Mouse (Mus musculus): Measurements from ENCODE around the gene Ttll11. TPM values are rescaled to one million over a fixed set of nuclear protein-coding genes. Genes with fewer than 3 reads are reported as not detected.

Ttll11 gene
- total RNA-seq, 4 experiments from 2014 or later: 37.3 to 54.3 (median 41.6) TPM

DNA sequence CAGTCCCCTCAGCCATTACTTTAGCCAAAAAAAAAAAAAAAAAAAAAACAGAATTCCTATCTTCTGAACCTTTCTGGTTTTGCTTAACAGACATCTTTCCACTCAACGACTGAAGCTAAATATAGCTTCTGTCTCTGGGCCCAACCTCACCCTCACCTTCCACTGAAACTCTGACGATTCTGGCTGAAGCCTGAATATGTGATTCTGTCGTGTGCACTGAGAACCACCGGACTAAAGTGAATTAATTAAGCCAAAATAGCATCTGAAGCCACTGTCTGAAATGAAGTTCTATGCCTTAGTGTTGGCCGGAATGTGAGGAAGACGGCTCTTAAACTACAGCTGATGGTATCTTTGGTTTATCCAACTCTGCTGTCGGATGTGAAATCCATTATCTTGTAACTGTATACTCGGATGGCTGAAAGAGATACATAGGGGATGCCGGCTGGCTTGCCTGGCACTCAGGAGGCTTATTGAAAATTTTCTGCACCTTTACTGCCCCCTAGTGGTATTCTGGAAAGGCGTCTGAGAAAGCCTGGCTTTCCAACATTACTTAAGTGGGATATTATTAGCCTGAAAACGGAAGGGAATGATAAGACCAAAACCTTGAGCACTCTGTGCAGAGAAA, 73.4 kb downstream of the Ttll11 start:
- peak in 1 of 2 experiments; percentile 47 for DNase-seq (ENCODE audit: low spot score in 2 of 2)

DNA sequence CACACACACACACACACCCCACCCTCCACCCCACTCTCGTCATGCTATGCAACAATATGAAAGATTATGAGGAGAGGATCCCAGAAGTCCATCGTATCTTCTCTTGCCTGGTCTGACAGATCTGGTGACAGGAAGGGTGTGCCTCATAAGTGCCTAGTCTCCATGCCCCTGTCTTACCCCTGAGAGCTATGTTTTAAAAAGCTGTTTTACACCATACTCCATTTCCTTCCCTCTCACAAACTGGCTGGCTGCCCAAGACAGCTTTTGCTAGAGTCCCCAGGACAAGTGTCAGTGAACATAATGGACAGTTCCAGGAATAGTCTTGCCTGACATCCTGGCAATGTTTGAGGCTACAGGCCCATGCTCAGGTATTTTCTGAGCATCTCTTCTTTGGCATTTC, 78.9 kb downstream of the Ttll11 start:
- DNase-seq (ENCODE audit: low spot score in 2 of 2): no peak

DNA sequence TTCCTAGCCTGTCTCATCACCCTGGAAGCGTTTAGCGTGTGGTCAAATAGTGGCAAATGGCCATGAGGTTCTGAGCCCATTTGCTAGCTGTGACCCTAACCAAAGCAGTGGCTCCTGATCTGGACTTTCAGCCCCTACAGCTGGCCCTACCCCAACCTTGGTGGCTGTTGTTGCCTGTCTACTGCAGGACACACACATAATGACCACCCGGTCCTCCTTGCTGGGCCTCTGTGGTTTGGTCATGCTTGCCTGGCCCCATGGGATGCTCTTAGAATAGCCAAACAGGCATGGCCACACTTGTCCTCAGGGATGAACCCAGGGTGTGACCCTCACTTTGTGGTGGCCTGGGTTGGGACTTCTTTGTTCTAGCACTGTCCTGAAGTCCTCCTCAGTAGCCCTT, 80.0 kb downstream of the Ttll11 start:
- DNase-seq (ENCODE audit: low spot score in 2 of 2): no peak

DNA sequence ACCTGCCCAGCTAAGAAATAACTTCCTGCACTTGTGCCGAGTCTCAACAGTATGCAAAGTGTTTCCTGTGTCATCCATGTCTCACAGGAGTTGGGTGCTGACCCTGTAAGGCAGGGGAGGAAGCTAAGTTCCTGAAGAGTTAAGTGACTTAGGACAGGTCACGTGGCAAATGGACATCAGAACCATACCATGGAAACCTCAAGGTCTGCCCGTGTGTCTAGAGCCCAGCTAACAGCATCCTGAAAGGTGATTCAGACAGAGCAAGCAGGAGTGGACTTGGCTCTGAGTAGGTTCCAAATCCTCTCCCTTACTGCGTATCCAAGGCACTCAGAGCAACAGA, 80.6 kb downstream of the Ttll11 start:
- DNase-seq (ENCODE audit: low spot score in 2 of 2): no peak

DNA sequence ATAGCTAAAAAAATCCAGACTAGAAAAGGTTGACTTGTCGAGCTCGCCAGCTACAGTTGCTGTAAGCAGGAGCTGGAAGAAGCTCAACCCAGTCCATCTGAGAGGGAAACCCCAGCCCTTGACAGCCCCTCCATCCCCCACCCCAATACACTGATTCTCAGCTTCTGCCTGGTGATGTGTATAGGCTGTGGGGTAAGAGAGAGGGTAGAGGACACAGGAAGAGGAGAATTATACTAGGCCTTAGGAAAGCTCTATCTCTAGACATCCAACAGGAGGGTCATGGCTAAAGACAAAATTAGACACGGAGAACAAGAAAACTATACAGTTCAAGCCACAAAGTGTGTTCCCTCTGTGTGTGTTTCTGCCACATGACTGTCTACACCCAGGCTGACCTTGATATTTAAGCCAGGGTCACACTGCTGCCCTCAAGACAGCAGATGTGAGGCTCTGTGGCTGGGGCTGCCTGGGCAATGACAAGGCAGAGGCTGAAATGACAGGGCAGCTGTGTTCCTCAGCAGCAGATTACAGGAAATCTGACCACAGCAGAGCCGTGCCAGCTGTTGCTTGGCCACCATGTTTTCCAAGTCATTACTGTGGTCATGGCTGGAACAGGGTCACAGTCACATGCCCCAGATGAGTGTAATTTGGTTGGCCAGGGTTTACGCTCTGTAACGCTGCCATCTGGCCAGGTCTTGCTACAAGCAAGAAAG, 81.1 kb downstream of the Ttll11 start:
- no peak for DNase-seq (ENCODE audit: low spot score in 2 of 2)

DNA sequence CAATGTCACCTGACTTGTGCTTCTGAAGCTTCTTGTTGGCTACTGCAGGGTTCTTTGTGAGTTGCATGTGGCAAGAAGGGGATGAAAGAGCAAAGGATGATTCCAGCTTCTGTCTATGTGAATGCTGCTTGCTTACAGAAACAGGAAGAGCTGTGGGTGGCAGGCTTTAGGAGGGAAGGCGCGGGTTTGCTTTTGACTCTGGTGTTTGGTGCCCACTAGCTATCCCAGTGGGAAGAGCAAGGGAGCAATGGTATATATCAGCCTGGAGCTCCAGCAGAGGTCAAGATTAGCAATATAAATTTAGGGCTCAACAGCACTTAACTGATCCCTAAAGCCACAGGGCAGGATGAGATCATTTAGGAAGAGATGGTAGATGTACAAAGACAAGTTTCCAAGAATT, 82.6 kb downstream of the Ttll11 start:
- no peak for DNase-seq (ENCODE audit: low spot score in 2 of 2)

DNA sequence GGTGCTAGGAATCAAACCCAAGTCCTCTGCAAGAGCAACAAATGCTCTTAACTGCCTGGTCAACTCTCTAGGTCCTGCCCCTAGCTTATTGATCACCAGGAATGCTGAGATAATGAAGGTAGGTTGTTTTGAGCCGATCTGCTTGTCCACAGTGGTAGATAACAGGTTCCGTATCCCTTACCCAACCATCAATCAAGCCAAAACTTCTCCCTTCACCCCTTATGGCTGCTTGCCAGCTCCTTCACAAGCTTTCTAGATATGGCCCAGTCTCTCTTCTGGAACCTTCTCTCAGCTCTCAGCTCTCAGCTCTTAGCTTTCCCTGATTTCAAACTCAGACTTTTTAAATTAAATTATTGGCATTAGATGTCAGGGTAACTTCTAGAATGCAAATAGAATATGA, 85.2 kb downstream of the Ttll11 start:
- DNase-seq (ENCODE audit: low spot score in 2 of 2): no peak

DNA sequence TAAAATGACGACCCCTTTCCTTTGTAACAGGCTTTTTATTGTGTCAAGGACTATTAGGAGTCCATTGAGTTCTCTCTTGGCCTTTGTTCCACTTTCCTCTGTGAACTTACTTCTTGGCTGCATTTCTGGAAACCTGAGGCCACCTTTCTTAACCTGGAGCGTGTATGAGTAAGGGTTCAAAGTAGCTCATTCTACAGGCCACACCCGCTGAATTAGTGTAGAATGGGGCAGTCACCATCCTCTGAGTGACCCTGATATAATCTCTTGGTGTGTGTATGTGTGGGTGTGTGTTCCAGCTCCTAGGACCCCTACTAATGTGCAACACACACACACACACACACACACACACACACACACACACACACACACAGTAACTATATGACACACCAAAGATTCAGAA, 89.1 kb downstream of the Ttll11 start:
- no peak for DNase-seq (ENCODE audit: low spot score in 2 of 2)

DNA sequence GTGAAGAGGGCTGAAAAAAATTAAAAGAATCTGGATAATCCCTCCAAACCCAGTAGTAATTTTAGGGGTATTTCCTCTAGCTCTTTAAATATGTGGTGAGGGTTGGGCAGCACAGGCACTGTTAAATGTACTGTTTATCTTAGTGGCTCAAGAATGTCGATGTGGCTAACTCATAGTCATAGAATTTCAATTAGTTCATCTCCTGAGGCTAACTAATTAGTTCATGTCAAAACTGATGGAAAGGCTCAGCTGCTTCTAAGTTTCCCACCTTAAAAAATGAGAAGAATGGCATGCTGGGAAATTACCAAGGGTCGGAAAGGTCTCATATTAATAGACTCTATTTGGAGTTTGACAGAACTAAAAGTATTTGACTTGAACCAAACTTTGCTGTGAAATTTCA, 89.9 kb downstream of the Ttll11 start:
- DNase-seq (ENCODE audit: low spot score in 2 of 2): no peak

DNA sequence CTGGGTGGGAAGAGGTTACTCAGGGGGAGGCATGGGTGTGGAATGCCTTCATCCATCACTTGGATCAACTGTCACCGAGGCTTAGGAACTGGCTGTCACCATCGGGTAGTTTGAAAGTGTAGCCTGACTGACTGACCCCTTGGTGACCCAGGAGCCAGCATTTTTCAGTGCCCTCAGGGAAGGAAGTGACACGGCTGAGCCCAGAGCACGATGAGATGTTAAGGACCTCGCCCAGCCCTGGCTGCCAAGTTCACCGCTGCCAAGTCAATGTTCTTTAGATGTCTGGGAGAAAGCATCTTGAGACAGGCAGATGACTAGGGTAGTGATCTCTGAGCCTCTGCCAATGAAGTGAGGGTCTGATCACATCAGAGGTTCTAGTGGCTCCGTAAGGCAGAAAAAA, 95.4 kb downstream of the Ttll11 start:
- no peak for DNase-seq (ENCODE audit: low spot score in 2 of 2)

DNA sequence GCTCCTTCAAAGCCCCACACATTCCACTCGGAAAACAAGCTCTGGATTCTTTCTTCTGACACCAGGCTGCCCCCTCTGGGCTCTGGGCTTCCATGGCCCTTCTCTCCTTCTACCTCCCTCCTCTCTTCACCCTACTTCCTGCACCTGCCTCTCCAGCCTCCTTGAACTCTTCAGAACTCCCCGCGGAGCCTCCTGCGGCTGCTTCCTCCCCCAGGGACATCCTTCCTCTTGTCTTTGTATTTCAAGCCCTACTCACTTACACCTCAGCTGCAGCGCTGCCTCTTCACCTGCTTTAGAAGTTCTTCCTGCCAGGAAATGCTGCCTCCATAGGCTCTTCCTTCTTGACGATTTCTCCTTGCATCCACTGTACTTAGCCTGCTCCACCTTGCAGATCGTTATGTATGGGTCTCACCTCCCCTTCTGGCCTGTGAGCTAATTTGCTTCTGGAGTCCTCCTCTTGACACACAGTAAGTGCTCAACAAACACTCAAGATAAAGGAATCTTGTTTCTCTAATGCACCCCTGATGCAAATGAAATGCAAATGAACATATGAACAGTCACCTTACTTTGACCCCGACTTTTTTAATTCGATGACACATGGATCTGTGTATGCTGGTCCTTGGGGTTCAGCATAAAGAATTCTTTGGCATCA, 97.3 kb downstream of the Ttll11 start:
- no peak for DNase-seq (ENCODE audit: low spot score in 2 of 2)

DNA sequence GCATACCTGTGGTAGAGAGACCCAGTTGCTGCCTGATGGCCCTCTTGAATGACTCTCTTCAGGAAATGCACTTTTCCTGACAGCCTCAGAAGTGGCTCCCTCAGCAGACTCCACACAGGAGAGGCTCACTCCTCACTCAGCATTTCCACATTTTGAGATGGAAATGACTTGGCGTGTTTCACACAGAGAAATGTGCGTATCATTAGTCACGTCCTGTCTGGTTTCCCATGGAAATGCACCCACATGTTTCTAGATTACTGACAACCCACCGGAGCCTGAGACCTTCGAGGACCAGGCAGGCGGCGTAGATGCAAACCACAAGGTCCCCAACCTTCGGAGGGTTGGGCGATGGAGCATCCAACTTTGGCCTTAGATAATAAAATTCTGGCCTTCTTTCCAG, 97.8 kb downstream of the Ttll11 start:
- no peak for DNase-seq (ENCODE audit: low spot score in 2 of 2)

DNA sequence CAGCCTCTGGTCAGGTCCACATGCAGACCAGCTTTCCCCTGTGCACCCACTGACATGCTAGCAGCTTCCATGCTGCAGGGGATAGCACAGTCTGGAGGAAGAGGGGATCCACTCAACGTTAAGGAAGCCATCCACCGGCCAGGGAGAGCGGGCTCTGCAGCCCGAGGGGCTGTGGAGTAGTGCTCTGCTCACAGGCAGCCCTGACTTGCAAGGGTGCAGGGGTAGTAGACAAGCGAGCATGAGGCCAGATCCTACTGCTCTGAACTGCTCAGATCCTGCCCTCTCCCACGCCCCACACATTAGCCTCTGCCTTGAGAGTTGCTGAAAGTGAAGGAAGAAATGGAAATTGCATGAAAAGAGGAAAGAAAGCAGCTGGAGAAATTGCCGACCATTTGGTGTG, 99.4 kb downstream of the Ttll11 start:
- no peak for DNase-seq (ENCODE audit: low spot score in 2 of 2)

DNA sequence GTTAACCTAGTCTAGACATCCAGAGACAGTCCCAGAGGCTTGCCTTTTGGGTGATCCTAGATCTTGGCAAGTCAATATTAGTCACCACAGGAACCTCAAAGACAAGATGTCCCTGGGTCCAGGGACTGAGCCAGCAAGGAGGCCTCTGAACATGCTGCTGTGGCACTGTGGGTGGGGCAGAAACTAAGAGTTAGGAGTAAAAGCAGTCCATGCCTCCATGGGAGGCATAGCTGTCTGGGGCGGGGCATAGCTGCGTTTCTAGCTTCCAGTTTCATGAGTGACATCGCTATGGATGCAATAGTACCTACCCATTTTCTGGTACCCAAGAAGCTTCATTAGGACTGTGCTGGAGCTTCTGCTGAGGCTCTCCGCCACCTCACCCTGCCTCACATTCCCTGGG, 99.8 kb downstream of the Ttll11 start:
- DNase-seq (ENCODE audit: low spot score in 2 of 2): no peak

DNA sequence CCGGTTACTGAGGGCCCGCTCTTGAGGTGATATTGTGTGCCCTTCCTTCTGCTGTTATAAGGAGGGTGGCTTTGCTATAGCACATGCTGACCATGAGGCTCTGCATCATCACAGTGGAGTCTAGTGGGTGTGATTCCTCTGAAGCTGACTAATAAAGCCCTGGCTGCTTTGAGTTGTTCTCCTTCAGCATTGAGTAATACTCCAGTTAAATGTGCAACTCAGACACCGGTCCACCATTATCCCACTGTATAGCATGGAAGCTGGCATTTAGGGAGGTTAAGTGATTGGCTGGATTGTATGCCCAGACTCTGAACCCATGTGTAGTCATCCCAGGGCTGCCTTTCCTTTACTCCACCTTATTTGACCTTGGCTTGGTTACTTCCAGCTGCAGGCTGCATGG, 101.2 kb downstream of the Ttll11 start:
- no peak for DNase-seq (ENCODE audit: low spot score in 2 of 2)

DNA sequence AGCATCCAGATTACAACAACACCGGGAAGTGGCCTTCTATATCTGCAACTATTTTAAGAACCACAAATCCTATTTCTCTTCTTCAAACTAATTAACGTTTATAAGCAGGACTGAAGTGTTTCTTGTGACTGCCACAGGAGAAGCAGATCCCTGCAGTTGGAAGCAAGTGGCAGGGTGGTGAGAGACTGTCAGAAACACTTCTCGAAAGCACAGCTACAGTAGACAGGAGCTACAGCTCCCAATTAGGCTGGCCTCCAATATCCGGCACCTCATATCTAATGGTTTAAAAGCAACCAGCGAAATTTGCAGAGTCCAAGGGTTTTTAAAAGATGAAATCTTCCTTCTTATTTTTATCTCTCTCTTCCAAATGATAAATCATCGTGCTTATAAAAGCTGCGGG, 104.1 kb downstream of the Ttll11 start:
- peak in 1 of 2 experiments; percentile 28 for DNase-seq (ENCODE audit: low spot score in 2 of 2)

DNA sequence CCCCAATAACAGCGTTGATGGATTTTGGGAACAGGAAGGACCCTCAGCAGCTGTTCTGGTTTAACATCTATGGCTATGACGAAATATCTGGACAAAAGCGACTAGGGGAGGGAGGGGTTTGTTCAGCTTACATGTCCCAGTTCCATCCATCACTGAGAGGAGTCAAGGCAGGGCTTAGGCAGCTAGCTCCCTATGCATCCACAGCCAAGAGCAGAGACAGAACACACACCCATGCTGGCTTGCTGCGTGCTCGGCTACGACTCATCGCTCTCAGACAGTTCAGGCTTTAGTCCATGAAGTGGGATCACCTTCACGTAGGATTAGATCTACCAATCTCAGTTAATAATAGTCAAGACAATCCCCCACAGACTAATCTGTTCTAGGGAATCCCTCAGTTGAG, 105.3 kb downstream of the Ttll11 start:
- no peak for DNase-seq (ENCODE audit: low spot score in 2 of 2)

DNA sequence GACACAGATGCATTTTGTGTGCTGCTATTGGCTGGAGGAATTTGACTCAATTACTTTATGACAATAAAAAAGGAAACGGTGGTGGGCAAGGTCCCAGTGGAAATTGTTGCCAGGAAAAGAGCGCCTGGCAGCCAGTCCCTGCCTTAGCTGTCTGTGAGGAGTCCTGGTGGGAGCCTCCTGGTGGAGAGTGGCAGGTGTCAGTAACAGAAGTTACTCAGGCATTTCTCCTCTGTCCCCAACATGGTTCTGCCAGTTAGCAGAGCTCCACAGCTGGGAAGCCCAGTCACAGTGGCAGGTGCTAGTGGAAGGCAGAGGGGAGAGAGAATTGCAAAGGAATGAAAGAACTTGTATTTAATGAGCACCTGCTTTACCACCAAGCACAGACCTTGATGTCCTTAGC, 110.5 kb downstream of the Ttll11 start:
- DNase-seq (ENCODE audit: low spot score in 2 of 2): no peak

DNA sequence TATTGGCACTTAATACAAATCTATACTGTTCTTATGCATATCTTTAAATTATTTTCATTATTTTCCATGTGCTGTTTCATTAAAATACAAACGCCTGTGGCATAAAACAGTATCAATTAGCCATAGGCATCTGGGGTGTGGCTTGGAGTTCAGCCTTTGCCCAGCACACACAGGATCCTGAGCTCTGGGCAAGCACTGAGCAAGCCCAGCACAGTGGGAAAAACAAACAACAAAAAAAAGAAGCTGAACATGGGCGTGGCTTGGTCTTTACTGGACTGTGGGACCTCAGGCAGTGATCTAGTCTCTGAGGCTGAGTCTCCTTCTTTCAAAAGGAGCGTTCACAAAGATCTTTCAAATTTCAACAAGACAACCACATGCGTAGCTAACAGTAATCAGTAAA, 116.4 kb downstream of the Ttll11 start:
- no peak for DNase-seq (ENCODE audit: low spot score in 2 of 2)

DNA sequence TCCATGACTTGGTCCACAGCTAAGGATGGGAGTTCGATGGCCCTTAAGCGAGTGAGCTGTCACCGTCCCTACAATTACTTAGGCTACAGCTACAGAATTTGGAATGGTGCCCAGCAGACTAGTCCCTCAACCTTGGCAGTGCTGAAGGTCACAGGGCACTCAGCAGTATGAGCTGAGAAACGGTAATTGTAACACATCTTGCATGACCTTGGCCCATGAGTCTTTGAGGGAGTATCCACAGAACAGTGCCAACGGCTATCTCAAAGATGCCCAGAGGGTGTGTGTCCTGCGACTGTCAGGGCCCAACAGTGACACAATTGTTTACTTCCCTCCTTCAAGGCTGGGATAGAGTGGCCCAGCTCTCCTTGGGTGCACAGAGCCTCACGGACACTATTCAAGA, 118.5 kb downstream of the Ttll11 start:
- no peak for DNase-seq (ENCODE audit: low spot score in 2 of 2)

DNA sequence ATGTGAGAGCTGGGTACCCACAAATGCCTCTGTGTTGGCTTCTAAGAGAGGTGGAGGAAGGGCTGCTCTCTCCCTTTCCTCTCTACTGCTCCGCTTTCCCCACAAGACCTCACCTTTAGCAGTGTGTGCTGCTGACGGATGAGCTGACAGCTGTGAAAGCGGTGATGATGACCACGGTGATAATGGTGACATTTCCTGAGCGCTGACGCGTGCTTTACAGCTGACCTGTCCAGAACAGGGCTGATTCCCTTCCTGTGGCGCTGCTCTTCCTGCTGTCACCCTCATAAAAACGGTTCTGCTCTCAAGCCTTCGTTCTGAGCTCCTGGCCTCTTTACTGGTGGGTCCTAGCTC, 119.3 kb downstream of the Ttll11 start:
- DNase-seq (ENCODE audit: low spot score in 2 of 2): no peak

DNA sequence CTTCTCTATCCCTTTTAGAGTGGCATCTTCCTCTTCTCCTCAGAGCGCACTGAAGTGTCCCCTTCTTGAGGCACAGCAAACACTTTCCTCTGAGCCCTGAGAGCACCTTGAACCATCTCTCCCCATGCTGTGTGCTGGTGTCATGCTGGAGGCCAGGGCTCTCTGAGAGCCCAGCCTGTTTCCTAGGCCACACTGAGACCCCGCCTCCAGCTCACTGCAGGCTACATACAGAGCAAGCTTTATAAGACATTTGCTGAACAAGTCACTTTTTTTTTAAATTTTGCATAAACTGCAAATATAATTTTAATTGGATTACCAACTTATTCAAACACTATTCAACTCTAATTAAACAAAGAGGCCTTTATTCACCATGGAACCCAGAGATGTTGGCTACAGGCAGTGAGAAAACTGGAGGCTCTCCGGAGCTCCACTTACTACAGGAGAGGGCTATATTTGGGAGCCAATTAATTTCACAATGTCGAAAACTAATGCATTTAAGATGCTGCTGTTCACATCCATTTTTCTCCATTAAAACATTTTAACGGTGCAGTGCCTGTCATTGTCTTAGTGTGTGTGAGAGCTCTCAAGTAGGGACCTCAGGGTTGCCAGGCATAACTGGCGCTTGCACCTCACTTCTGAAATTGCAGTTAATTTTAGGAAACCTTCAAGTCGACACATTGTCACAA, 119.9 kb downstream of the Ttll11 start:
- no peak for DNase-seq (ENCODE audit: low spot score in 2 of 2)

DNA sequence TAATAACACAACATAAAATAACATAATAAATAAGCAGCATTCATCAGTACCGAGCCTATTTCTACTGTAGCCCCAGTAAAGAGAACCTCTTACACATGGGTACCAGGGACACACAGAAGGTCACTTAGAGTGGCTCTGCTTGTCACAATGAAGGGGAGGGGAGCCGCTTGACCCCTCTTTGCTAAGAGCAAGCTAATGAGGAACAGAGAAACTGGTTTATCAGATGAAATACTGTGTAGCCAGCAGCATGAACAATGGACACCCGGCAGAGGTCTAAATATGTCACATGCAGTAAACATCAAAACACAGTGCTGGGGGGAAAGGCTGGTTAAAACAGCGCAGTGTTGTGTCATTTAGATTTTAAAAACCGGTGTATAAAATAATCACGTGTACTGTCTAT, 121.4 kb downstream of the Ttll11 start:
- DNase-seq (ENCODE audit: low spot score in 2 of 2): no peak

Data from left cerebral cortex, adult 8-10 months (tissue).